Mouse (Mus musculus) brain, embryonic 14.5 days (tissue): ENCODE measurements around the gene Bcl11b.

Source experiments
- CTCF ChIP-seq: fragments of 200-500 bp; IDR thresholded peaks from 2 replicates; pipeline ENCODE4 v1.5.1; 2012; ENCODE audit warnings: inconsistent platforms, mild to moderate bottlenecking, moderate library complexity, borderline replicate concordance; ENCODE audit not compliant: insufficient read depth, insufficient read length; ENCODE audit errors: extremely low read depth
- POLR2A ChIP-seq: fragments of 200-500 bp; IDR thresholded peaks from 2 replicates; pipeline ENCODE4 v1.6.1; 2012; ENCODE audit warnings: mild to moderate bottlenecking, inconsistent platforms, borderline replicate concordance; ENCODE audit not compliant: poor library complexity, insufficient read depth, insufficient read length, severe bottlenecking; ENCODE audit errors: extremely low read depth

- no peak for TF ChIP-seq CTCF
- TF ChIP-seq POLR2A, result no peak
Measured at GRCm38 (mm10) chr12:107887621-107888020, 115.8 kb downstream of the Bcl11b start.
